Mouse (Mus musculus): ENCODE data around the gene Mfsd14b. TPM values are rescaled to one million over a fixed set of nuclear protein-coding genes. Genes with fewer than 3 reads are reported as not detected.
A peak's percentile ranks its signal among the peaks of the same experiment; 100 is the strongest.

Mfsd14b gene
- 54.5 and 55.7 TPM in 2 replicates for polyA plus RNA-seq (2015; fragmentation: Nextera tagmentation; extraction: Ambion mirVana)

GRCm38 (mm10) chr13:65112459-65113110 lies at the start of gene Mfsd14b:
Gene Mfsd14b, minus strand, starts transcription at chr13:65112975.
- peak; percentile 99 for ATAC-seq (replicated peaks; ENCODE audit: low FRiP score)
- H3K27ac ChIP-seq = peak within 1 kb of the TSS; percentile 94
- H3K9ac ChIP-seq = peak within 1 kb of the TSS; percentile 88
- 0 out of 2 replicates have a peak, but pooled peaks cover 2% of the 10 kb centered on the region for H3K9me3 ChIP-seq (replicated peaks)
- WGBS = under 1% methylated on average over 60 of the region's 60 CpGs
- peak within 1 kb of the TSS; percentile 62 for H3K4me2 ChIP-seq
- H3K36me3 ChIP-seq = 0 out of 2 replicates have a peak, but pooled peaks cover 3% of the 10 kb centered on the region
- no peaks in the 10 kb centered on the region for H3K27me3 ChIP-seq
- H3K4me3 ChIP-seq (replicated peaks) = peak within 1 kb of the TSS; percentile 85
- peaks cover 6% of the 10 kb centered on the region; the same call in 1 of the 2 replicates for H3K4me1 ChIP-seq

GRCm38 (mm10) chr13:65149940-65150339 lies 37.2 kb upstream of the Mfsd14b start, which contains the start of gene Olfr466:
Gene Olfr466, plus strand, starts transcription at chr13:65150240.
- H3K36me3 ChIP-seq = no peaks in the 10 kb centered on the region
- no peak for ATAC-seq (replicated peaks; ENCODE audit: low FRiP score)
- WGBS = 77% methylated on average over 1 of the region's 1 CpGs

GRCm38 (mm10) chr13:65137789-65138188 lies 25.0 kb upstream of the Mfsd14b start, which contains the start of gene Olfr465-ps1:
Gene Olfr465-ps1, plus strand, starts transcription at chr13:65138089.
- H3K27ac ChIP-seq = no peak within 1 kb of the TSS
- 77% methylated on average over 4 of the region's 4 CpGs for WGBS
- H3K9me3 ChIP-seq (replicated peaks) = no peaks in the 10 kb centered on the region
- no peaks in the 10 kb centered on the region for H3K4me1 ChIP-seq
- H3K27me3 ChIP-seq = no peaks in the 10 kb centered on the region
- no peak within 1 kb of the TSS for H3K4me2 ChIP-seq
- no peaks in the 10 kb centered on the region for H3K36me3 ChIP-seq
- H3K9ac ChIP-seq = no peak within 1 kb of the TSS
- H3K4me3 ChIP-seq (replicated peaks) = no peak within 1 kb of the TSS
- no peak for ATAC-seq (replicated peaks; ENCODE audit: low FRiP score)

More at GRCm38 (mm10) chr13:65149940-65150339, 37.2 kb upstream of the Mfsd14b start, which contains the start of gene Olfr466:
- Histone ChIP-seq H3K4me3 (replicated peaks) (no peak within 1 kb of the TSS), H3K4me1 (no peaks in the 10 kb centered on the region), H3K27ac (no peak within 1 kb of the TSS), H3K27me3 (no peaks in the 10 kb centered on the region), H3K9ac (no peak within 1 kb of the TSS), H3K9me3 (replicated peaks) (no peaks in the 10 kb centered on the region), H3K4me2 (no peak within 1 kb of the TSS)

- no peak overlapping the region for H3K4me3 ChIP-seq (replicated peaks)
- H3K9me3 ChIP-seq (replicated peaks) = no peaks in the 10 kb centered on the region
- no peak overlapping the region for H3K4me2 ChIP-seq
- no peak overlapping the region for H3K9ac ChIP-seq
- H3K27ac ChIP-seq = no peak overlapping the region
- H3K27me3 ChIP-seq = no peaks in the 10 kb centered on the region
- no peak for ATAC-seq (replicated peaks; ENCODE audit: low FRiP score)
- 59% methylated on average over 3 of the region's 3 CpGs for WGBS
- H3K36me3 ChIP-seq = no peaks in the 10 kb centered on the region
- H3K4me1 ChIP-seq = no peaks in the 10 kb centered on the region
These were observed 14.5 kb upstream of the Mfsd14b start for GRCm38 (mm10) chr13:65127063-65127847.

- H3K9ac ChIP-seq = no peak overlapping the region
- H3K4me3 ChIP-seq (replicated peaks) = no peak overlapping the region
- 78% methylated on average over 1 of the region's 1 CpGs for WGBS
- H3K9me3 ChIP-seq (replicated peaks) = no peaks in the 10 kb centered on the region
- ATAC-seq (replicated peaks; ENCODE audit: low FRiP score) = no peak
- H3K27me3 ChIP-seq = no peaks in the 10 kb centered on the region
- no peak overlapping the region for H3K27ac ChIP-seq
- H3K36me3 ChIP-seq = no peaks in the 10 kb centered on the region
- no peaks in the 10 kb centered on the region for H3K4me1 ChIP-seq
- no peak overlapping the region for H3K4me2 ChIP-seq
These were observed 9.3 kb upstream of the Mfsd14b start for GRCm38 (mm10) chr13:65122111-65122510.

- Histone ChIP-seq H3K4me3 (replicated peaks) (no peak overlapping the region), H3K9ac (no peak overlapping the region), H3K4me2 (no peak overlapping the region), H3K36me3 (no peaks in the 10 kb centered on the region), H3K27me3 (no peaks in the 10 kb centered on the region), H3K4me1 (no peaks in the 10 kb centered on the region), H3K27ac (no peak overlapping the region), H3K9me3 (replicated peaks) (no peaks in the 10 kb centered on the region)
- WGBS = 59% methylated on average over 3 of the region's 3 CpGs
- no peak for ATAC-seq (replicated peaks; ENCODE audit: low FRiP score)
These were observed 8.2 kb upstream of the Mfsd14b start for GRCm38 (mm10) chr13:65120984-65121383.

- peak; percentile 38; the same call in 1 of the 2 replicates for ATAC-seq (replicated peaks; ENCODE audit: low FRiP score)
These were observed 464 bp upstream of the Mfsd14b start for GRCm38 (mm10) chr13:65113239-65113638.

GRCm38 (mm10) chr13:65111961-65112360 lies 814 bp downstream of the Mfsd14b start:
- under 1% methylated on average over 5 of the region's 5 CpGs for WGBS
- ATAC-seq (replicated peaks; ENCODE audit: low FRiP score) = 0 out of 2 replicates have a peak, but pooled peaks have one; percentile 33
- peak overlapping the region; percentile 88 for H3K9ac ChIP-seq
- 0 out of 2 replicates have a peak, but pooled peaks cover 5% of the 10 kb centered on the region for H3K36me3 ChIP-seq
- H3K4me3 ChIP-seq (replicated peaks) = peak overlapping the region; percentile 85
- 0 out of 2 replicates have a peak, but pooled peaks cover 2% of the 10 kb centered on the region for H3K9me3 ChIP-seq (replicated peaks)
- peak overlapping the region; percentile 62 for H3K4me2 ChIP-seq
- H3K27me3 ChIP-seq = no peaks in the 10 kb centered on the region
- peaks cover 6% of the 10 kb centered on the region; the same call in 1 of the 2 replicates for H3K4me1 ChIP-seq
- H3K27ac ChIP-seq = peak overlapping the region; percentile 94

More at GRCm38 (mm10) chr13:65113239-65113638, 464 bp upstream of the Mfsd14b start:
- Histone ChIP-seq H3K4me1 (peaks cover 6% of the 10 kb centered on the region; the same call in 1 of the 2 replicates), H3K27me3 (no peaks in the 10 kb centered on the region), H3K9me3 (replicated peaks) (0 out of 2 replicates have a peak, but pooled peaks cover under 1% of the 10 kb centered on the region), H3K4me3 (replicated peaks) (peak overlapping the region; percentile 85), H3K4me2 (peak overlapping the region; percentile 62), H3K36me3 (no peaks in the 10 kb centered on the region), H3K27ac (peak overlapping the region; percentile 94), H3K9ac (0 out of 2 replicates have a peak overlapping the region, but pooled peaks have one; percentile 88)
- WGBS = 59% methylated on average over 3 of the region's 3 CpGs

GRCm38 (mm10) chr13:65101232-65101631 lies 11.5 kb downstream of the Mfsd14b start:
- H3K27me3 ChIP-seq = no peaks in the 10 kb centered on the region
- no peak overlapping the region for H3K9ac ChIP-seq
- H3K27ac ChIP-seq = no peak overlapping the region
- no peak overlapping the region for H3K4me3 ChIP-seq (replicated peaks)
- H3K9me3 ChIP-seq (replicated peaks) = peaks cover 18% of the 10 kb centered on the region
- H3K4me2 ChIP-seq = no peak overlapping the region
- H3K4me1 ChIP-seq = no peaks in the 10 kb centered on the region
- WGBS = 92% methylated on average over 3 of the region's 3 CpGs
- ATAC-seq (replicated peaks; ENCODE audit: low FRiP score) = no peak
- peaks cover 25% of the 10 kb centered on the region for H3K36me3 ChIP-seq

GRCm38 (mm10) chr13:65100678-65101077 lies 12.1 kb downstream of the Mfsd14b start:
- no peaks in the 10 kb centered on the region for H3K4me1 ChIP-seq
- H3K9ac ChIP-seq = no peak overlapping the region
- H3K4me3 ChIP-seq (replicated peaks) = no peak overlapping the region
- H3K27me3 ChIP-seq = no peaks in the 10 kb centered on the region
- H3K36me3 ChIP-seq = peaks cover 25% of the 10 kb centered on the region
- H3K9me3 ChIP-seq (replicated peaks) = peaks cover 14% of the 10 kb centered on the region
- no peak for ATAC-seq (replicated peaks; ENCODE audit: low FRiP score)
- H3K4me2 ChIP-seq = no peak overlapping the region
- no peak overlapping the region for H3K27ac ChIP-seq
- 99% methylated on average over 9 of the region's 9 CpGs for WGBS

- peaks cover 8% of the 10 kb centered on the region; the same call in 1 of the 2 replicates for H3K9me3 ChIP-seq (replicated peaks)
- no peak overlapping the region for H3K4me3 ChIP-seq (replicated peaks)
- ATAC-seq (replicated peaks; ENCODE audit: low FRiP score) = no peak
- peaks cover 30% of the 10 kb centered on the region for H3K36me3 ChIP-seq
- H3K27me3 ChIP-seq = no peaks in the 10 kb centered on the region
- H3K4me2 ChIP-seq = no peak overlapping the region
- no peaks in the 10 kb centered on the region for H3K4me1 ChIP-seq
- H3K27ac ChIP-seq = no peak overlapping the region
- H3K9ac ChIP-seq = no peak overlapping the region
These were observed 15.8 kb downstream of the Mfsd14b start for GRCm38 (mm10) chr13:65097018-65097417.

GRCm38 (mm10) chr13:65095923-65096322 lies 16.9 kb downstream of the Mfsd14b start:
- Histone ChIP-seq H3K4me3 (replicated peaks) (no peak overlapping the region), H3K4me1 (no peaks in the 10 kb centered on the region), H3K9ac (no peak overlapping the region), H3K27ac (no peak overlapping the region), H3K27me3 (no peaks in the 10 kb centered on the region), H3K4me2 (no peak overlapping the region), H3K9me3 (replicated peaks) (0 out of 2 replicates have a peak, but pooled peaks cover 3% of the 10 kb centered on the region), H3K36me3 (peaks cover 31% of the 10 kb centered on the region)
- ATAC-seq (replicated peaks; ENCODE audit: low FRiP score) = no peak
- 95% methylated on average over 4 of the region's 4 CpGs for WGBS
